Mouse (Mus musculus): ENCODE results near the gene Vstm5. TPM values are rescaled to one million over a fixed set of nuclear protein-coding genes. Genes with fewer than 3 reads are reported as not detected.

Vstm5 gene
- polyA plus RNA-seq, 1 experiment from 2014 or later, result 1.7 TPM

GRCm38 (mm10) chr9:15302881-15303280 lies 64.0 kb downstream of the Vstm5 start:
- Histone ChIP-seq H3K4me1 (peaks cover 9% of the 10 kb centered on the region), H3K27ac (no peak overlapping the region), H3K9me3 (no peaks in the 10 kb centered on the region), H3K27me3 (ENCODE audit: insufficient read depth, poor library complexity, severe bottlenecking) (no peaks in the 10 kb centered on the region), H3K36me3 (peaks cover 9% of the 10 kb centered on the region), H3K4me3 (no peak overlapping the region)
- 66% methylated on average over 2 of the region's 2 CpGs for WGBS
- DNase-seq (ENCODE audit: low spot score), result no peak

- DNase-seq (ENCODE audit: low spot score), result peak; percentile 96
- H3K9me3 ChIP-seq, result no peaks in the 10 kb centered on the region
- peaks cover 15% of the 10 kb centered on the region for H3K4me1 ChIP-seq
- H3K27ac ChIP-seq, result peak within 1 kb of the TSS; percentile 98
- peaks cover 37% of the 10 kb centered on the region for H3K36me3 ChIP-seq
- peak within 1 kb of the TSS; percentile 91 for H3K4me3 ChIP-seq
- 12% methylated on average over 45 of the region's 45 CpGs for WGBS
- no peaks in the 10 kb centered on the region for H3K27me3 ChIP-seq (ENCODE audit: insufficient read depth, poor library complexity, severe bottlenecking)
These were observed 66.9 kb downstream of the Vstm5 start, which contains the start of gene Taf1d for GRCm38 (mm10) chr9:15305503-15306397. Gene Taf1d (plus strand): TSS chr9:15306214.

GRCm38 (mm10) chr9:15306398-15307119 lies 67.7 kb downstream of the Vstm5 start, which contains the start of gene 4931406C07Rik:
Gene 4931406C07Rik (minus strand): TSS chr9:15306448.
- under 1% methylated on average over 35 of the region's 35 CpGs for WGBS
- peaks cover 44% of the 10 kb centered on the region for H3K36me3 ChIP-seq
- H3K4me3 ChIP-seq, result peak within 1 kb of the TSS; percentile 91
- H3K9me3 ChIP-seq, result no peaks in the 10 kb centered on the region
- no peaks in the 10 kb centered on the region for H3K27me3 ChIP-seq (ENCODE audit: insufficient read depth, poor library complexity, severe bottlenecking)
- DNase-seq (ENCODE audit: low spot score), result no peak
- peaks cover 15% of the 10 kb centered on the region for H3K4me1 ChIP-seq
- H3K27ac ChIP-seq, result peak within 1 kb of the TSS; percentile 98

GRCm38 (mm10) chr9:15307257-15307656 lies 68.4 kb downstream of the Vstm5 start:
- 8% methylated on average over 6 of the region's 6 CpGs for WGBS
- H3K4me1 ChIP-seq, result peaks cover 15% of the 10 kb centered on the region
- no peaks in the 10 kb centered on the region for H3K27me3 ChIP-seq (ENCODE audit: insufficient read depth, poor library complexity, severe bottlenecking)
- H3K9me3 ChIP-seq, result no peaks in the 10 kb centered on the region
- peak overlapping the region; percentile 91 for H3K4me3 ChIP-seq
- peak overlapping the region; percentile 98 for H3K27ac ChIP-seq
- H3K36me3 ChIP-seq, result peaks cover 51% of the 10 kb centered on the region
- no peak for DNase-seq (ENCODE audit: low spot score)

- DNase-seq (ENCODE audit: low spot score), result no peak
- Histone ChIP-seq H3K27ac (no peak overlapping the region), H3K4me3 (no peak overlapping the region; the same call in 1 of the 2 replicates), H3K27me3 (ENCODE audit: insufficient read depth, poor library complexity, severe bottlenecking) (no peaks in the 10 kb centered on the region), H3K36me3 (peaks cover 61% of the 10 kb centered on the region), H3K4me1 (peaks cover 15% of the 10 kb centered on the region), H3K9me3 (no peaks in the 10 kb centered on the region)
- WGBS, result 57% methylated on average over 2 of the region's 2 CpGs
These were observed 69.4 kb downstream of the Vstm5 start for GRCm38 (mm10) chr9:15308254-15308653.

Other genes with a start within 250 kb of the Vstm5 start
- 26.9 and 43.7 TPM in 2 replicates for gene Panx1, start 193.6 kb upstream of the Vstm5 start, polyA plus RNA-seq (2016; fragmentation: Nextera tagmentation; extraction: Ambion mirVana)
- not detected in 2 replicates for gene Hephl1, start 126.9 kb upstream of the Vstm5 start, polyA plus RNA-seq (2016; fragmentation: Nextera tagmentation; extraction: Ambion mirVana)
- gene Med17, start 40.9 kb downstream of the Vstm5 start, polyA plus RNA-seq (2016; fragmentation: Nextera tagmentation; extraction: Ambion mirVana), result 23.8 and 31.7 TPM in 2 replicates
- 50.8 and 72.8 TPM in 2 replicates for gene Taf1d, start 67.2 kb downstream of the Vstm5 start, polyA plus RNA-seq (2016; fragmentation: Nextera tagmentation; extraction: Ambion mirVana)
- 5.9 and 6.3 TPM in 2 replicates for gene 4931406C07Rik, start 67.4 kb downstream of the Vstm5 start, polyA plus RNA-seq (2016; fragmentation: Nextera tagmentation; extraction: Ambion mirVana)
- 14.0 and 17.6 TPM in 2 replicates for gene Cep295, start 118.7 kb downstream of the Vstm5 start, polyA plus RNA-seq (2016; fragmentation: Nextera tagmentation; extraction: Ambion mirVana)

All from heart, embryonic 10.5 days (tissue).